Mouse (Mus musculus) brain, embryonic 18.5 days (tissue): Measurements from ENCODE around the gene Cisd1.

Experiments
- DNase-seq: peaks from one replicate; pipeline ENCODE4 v3.0.0-alpha.2; 2012; ENCODE audit warnings: low read depth, low spot score

The Cisd1 gene

DNA sequence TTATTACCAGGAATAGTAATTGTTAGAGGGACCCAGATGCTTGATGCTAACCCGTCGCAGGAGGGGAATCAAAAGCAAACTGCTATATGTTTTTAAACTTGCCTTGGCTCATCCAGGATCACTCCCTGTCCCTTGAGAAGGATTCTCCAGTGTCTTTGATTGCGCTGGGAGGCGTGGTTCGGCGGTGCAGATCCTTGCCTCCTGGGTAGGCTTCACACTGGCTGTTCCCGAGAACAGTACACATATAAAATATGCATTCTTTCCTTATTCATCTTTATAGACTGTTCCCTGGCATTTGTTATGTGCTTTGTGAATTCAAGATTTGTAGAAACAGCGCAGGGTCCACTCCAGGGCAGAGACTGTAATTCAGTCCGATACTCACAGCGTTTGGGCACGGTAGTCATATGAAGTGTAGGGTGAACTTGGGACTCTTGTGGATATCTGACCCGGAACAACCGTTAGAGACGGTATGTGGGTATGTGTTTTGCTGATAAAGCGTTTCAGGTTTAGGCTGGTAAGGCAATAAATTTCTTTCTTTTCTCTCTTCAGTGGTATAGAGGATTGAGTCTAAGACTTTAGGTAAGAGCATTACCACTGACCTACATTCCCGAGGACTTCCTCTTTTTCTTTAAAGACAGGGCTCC is 4.0 kb upstream of the Cisd1 start:
- DNase-seq: no peak

DNA sequence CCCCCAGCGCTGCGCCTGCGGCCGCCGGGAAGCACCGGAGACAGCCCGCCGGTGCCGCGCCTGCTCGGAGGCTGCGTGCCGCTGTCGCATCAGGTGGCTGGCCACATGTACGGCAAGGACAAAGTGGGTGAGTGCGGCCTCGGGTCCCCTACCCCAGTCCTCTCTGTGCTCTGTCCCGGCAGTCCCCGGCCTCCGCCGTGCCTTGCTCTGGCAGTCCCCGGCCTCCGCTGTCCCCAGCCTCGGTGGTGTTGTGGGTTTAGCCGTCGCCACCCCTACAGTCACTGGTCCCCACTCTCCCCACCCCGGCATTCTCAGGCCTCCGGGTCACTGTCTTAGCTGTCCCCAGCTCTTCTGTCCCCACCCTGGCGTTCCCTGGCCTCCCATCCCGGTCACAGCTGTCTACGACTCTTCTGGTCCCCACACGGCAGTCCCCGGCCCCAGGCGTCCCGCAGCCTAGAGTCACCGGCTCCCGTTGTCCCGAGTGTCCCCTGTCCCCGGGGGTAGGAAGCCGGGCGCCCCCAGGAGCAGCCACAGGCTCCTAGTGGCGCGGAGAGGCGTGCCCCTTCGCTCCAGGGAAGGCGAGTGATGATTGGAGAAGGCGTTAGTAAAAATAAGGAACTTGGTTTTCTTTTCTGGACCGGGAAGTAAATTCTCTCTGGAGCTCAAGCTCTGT is 3.3 kb upstream of the Cisd1 start:
- no peak for DNase-seq

DNA sequence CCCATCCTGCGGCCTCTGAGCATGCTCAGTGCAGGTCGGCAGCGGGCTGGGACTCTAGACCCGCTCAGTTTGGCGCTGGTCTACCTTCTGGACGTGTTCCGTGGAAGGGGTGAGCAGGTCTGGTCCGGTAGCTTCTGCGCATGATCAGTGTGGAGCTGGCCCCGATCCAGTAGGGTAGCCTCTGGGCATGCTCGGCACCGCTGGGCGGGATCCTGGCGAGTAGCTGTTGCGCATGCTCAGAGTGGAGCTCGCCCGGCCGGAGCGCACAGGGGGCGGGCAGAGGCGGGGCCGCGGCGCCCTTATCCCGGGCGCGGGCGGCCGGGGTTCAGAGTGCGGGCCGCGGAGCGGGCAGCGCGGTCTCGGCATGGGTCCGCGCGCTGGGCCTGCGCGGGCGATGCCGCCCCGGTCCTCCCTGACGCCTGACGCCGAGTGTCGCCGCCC is 2.8 kb upstream of the Cisd1 start, which contains the start of gene Ipmk:
TSS of gene Ipmk (plus strand) at position 255 of the 441 bp plus-strand sequence.
- peak; percentile 88 for DNase-seq

DNA sequence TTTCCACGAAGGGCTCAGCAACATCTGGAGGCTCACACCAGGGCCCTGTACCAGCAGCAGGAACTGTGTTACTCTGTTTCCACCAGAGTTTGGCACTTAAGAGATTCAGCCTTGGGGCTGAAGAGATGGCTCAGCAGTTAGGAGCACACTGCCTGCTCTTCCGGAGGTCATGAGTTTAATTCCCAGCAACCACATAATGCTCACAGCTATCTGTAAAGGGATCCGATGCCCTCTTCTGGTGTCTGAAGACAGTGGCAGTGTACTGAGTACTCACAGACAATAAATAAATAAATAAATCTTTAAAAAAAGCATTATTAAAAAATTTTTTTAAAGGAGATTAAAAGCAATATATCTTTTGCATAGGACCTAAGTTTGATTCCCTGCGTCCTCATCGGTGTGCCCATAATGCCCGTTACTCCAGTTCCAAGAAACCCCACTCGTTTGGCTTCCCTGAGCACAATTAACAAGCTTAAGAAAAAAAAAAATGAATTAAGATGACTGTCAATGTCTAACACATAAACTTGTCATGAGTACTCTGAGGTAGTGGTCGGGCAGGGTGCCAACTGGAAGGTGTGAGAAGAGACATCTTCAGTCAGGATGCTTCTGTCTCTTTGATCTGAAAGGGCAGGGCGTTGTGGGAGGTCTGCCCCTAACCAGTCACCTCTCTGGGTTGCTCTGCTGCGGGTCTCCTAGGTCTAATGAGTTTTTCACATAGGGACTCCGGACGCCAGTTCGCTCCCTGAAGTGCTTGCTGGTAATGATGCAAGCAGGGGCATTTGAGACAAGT is 2.2 kb upstream of the Cisd1 start:
- no peak for DNase-seq

DNA sequence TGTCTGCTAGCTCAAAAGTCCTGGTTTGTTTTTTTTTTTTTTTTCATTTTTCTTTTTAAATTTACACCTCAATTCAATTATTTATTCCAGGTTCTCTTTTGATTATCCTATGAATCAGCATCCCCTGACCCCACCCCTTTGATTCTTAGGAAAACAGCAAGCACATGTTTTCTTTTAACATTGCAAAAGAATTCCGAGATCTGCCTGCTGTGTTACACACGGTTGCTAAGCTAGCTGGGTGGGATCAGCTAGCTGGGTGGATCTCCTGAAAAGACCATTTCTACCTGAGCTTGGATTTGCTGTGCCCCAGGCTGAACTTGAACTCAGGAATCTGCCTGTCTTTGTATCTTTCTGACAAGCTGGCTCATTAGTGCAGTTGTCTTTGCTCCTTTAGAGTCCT is 1.4 kb upstream of the Cisd1 start:
- no peak for DNase-seq

DNA sequence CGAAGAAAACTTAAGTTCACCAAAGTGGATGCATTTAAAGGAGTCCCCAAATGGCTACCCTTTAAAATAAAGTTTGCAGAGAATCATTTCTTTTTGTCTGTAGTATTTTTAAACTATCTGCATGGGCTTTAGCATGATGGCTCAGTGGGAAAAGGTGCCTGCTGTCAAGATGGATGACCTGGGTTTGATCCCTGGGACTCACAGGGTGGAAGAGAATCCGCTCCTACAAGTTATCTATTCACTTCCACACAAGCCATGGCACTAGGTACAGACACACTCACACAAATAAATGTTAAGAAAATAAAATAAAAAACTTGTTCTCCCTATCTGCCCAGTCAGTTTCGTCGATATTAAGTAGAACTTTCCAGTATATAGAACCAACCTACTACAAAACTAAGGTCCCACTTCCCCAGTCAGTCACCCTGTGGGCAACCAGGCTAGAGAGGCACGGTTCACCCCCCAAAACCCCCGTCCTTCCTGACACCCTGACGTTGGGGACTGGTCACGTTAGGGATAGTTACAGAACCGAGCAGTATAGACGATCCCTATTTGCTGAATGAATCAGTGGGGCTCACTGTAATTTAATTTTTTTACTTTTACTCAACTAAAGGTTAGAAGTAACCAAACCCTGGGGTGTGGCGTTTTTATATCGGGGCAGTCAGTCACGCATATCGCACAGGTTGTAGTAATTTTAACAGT is 1.0 kb downstream of the Cisd1 start:
- no peak for DNase-seq

DNA sequence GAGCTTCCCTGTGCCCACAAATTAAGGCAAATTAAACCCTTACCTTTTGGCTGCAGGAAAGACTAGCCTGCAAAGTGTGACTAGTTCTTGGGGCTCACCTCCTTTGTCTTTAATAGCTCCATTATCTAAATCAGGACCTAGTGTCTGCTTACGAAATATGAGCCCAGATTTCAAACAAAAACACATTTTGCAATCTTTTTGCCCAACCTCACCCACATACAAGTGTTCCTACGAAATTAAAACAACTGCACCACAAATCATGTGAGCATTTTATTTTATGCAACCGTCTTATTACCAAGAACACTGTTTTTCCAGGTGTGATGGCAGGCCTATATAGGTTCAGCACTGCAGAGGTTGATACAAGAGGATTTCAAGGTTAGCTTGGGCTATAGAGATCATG is 1.6 kb downstream of the Cisd1 start:
- no peak for DNase-seq

DNA sequence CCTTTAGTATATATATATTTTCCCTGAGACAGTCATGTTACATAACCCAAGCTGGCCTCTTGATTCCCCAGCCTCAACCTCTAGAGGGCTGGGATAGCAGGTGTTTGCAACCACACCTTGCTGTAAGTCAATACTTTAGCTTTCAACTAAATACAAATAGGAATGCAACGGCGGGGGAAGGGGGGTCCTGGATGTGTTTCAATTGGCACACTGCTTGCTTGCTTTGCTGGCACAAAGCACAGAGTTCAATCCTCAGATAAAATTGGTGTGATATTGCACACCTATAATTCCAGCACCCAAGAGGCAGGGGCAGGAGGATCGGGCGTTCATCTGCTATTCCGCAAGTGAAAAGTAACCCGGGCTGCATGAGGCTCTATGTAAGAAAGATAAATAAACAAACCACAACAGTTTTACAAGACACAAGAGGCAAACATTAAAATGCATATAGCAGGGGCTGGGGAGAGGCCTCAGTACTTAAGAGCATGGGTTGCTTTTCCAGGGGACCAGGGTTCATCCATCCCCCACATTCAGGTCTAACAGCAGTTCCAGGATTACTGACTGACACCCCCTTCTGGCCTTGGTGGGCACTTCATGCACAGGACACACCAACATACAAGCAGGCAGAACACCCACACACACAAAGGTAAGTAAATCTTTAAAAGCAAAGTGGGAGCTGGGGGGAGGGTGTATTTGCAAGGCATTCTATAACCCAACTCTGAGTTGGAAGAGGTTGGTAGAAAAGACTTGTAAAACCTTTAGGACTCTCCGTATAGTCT is 2.5 kb downstream of the Cisd1 start:
- DNase-seq: no peak

DNA sequence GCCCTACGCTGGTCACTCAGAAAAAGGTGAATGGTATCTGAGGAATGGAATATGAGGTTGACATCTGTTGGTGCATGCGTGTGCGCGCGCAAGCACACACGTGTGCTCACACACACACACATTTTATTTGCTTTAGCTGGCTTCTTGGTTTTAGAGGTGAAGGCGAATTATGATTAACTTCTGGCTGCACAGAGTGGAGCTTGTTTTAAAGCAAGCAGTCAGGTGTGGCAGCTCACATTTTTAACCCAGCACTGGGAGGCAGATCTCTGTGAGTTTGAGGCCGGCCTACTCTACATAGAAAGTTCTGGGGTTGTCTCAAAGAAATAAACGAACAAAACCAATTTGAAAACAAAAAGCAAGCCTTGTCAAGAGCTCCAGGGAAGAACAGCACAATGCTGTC is 3.5 kb downstream of the Cisd1 start:
- DNase-seq: no peak

DNA sequence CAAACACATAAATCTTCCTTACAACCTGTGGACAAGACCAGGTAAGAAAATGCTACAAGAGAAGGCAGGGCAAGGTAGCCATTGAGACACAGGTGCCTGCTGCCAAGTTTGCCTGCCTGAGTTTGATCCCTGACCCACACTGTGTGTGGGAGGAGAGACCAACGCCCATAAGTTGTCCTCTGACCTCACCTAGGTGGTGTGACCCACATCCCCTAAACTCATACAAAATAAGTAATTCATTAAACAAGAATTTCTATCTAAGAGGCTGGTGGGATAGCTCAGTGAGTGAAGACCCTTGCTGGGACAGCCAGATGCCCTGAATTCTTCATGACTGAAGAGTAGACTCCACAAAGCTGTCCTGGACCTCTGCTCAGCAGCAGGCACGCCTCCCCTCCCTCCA is 4.6 kb downstream of the Cisd1 start:
- no peak for DNase-seq

DNA sequence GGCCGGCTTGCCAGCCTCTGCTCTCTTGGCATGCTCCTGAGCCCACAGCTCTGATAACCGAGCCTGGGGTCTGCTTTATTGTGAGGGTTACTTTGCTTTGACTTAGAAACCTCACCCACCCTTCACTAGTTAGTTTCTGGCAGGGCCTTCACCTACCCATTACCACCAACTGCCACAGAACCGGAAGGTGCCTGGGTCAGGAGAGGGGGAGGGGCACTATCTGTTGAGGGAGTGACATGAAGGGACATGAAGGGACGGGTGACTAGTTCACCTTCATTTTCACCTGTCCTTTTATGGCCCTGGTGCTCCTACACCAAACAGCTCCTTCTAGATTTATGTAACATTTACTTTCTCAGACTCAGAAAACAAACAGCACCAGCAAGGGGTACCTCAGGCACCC is 5.3 kb downstream of the Cisd1 start:
- DNase-seq: no peak

DNA sequence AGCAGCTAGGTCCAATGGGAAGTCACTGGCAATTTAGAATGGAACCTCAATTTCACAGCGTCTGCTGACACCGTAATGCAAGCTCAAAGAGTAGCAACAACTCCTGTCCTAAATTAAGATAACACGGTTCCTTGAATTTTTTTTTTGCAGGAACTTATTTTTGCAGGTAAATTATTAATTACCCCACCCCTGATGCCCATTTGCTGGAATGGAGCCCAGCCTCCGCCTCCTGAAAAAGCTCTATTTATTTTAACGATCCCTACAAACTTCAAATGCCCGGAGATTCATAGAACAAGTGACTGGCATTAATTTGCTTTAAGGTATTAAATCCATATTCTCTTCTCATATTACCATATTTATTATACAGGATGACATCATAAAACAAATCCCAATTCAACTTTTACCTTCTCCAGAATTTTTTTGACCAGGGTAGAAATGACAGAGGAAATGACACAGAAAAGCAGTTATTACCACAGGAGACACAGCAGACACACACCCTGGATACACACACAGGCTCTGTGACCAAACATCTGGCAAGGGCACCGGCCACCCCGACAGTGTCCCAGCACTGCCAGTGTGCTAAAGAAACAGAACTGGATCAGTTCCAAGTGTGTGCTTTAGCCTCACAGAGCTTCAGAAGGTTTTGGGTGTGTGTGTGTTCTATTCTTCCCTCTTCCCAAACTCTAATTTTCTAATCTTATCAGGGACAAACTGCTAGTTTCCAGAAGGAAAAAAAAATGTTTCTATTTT is 6.4 kb downstream of the Cisd1 start:
- no peak for DNase-seq

DNA sequence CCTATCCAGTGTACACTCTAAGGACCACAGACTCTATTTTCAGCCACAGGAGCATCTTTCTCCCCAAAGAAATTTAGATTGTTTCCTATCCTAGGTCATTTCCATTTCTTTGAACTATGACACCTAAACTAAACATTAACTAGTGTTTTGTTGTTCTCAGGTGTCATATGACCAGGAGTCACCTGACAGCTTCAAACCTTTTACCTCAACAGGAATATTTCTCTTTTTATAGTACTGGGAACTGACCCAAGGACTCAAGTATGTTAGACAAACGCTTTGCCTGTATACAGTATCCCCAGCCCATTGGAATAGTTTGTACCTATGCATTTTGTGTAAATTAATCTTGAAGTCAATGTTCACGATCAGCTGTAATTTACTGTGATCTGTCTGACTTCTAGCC is 7.0 kb downstream of the Cisd1 start:
- DNase-seq: no peak

DNA sequence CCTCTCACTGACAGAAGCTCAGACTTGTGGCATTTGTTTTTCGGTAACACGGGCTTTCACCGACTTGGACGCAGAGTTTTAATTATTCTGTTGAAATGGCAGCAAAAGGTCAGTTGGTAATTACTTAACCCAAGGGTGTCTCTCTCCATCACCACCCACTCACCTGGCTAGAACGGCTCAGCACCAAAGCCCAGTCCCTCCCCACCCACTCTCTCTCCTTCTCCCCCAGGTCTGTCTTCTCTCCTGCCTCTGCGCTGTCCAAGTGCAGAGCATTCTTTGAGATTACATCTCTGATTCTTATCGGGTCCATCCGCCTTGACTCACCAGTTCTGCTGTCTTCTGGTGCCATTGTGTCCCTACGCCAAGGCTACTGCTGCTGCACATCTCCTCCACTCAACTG is 11.9 kb downstream of the Cisd1 start:
- DNase-seq: no peak

DNA sequence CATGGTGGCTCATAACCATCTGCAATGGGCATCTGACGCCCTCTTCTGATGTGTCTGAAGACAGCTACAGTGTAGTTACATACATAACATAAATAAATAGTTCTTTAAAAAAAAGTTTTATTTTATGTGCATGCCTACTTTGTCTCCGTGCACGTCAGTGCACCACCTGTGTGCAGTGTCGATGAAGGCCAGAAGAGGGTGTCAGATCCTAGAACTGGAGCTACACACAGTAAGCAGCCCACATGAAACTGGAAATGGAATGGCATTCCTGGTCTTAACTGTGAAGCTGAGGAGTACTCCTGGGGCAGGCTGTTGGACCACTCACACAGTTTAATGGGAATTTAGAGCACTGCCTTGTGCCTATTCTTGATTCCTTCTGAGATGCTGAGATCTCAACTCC is 12.4 kb downstream of the Cisd1 start:
- DNase-seq: no peak

DNA sequence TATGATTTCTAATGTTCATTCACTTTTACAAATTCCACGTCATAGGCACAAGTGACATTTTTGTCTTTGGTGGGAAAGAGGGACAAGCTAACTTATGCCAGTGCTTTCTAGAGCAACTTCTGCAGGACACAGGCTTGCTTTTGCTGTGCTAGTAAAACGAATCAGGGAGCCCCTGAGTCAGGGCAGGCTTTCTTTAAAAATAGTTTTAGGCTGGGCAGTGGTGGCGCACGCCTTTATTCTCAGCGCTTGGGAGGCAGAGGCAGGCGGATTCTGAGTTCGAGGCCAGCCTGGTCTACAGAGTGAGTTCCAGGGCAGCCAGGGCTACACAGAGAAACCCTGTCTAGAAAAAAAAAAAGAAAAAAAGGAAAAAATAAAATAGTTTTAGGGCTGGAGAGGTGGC is 12.8 kb downstream of the Cisd1 start:
- DNase-seq: no peak

DNA sequence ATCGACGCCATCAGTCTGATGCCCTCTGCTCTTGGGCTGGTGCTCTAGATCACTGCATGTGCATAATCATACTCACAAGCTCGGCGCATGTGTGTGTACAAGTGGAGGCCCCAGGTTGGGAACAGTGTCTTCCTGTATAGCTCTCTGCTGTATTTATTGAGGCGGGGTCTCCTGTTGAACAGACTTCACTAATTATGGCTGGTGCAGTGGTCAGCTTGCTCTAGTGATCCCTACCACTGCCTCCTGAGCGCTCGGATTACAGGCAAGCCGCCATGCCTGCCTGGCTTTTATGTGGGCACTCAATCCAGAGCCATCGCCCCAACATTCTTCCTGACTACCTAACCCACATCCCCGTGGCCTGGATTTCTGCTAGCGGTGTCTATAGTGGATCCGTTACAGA is 14.7 kb downstream of the Cisd1 start:
- DNase-seq: no peak

DNA sequence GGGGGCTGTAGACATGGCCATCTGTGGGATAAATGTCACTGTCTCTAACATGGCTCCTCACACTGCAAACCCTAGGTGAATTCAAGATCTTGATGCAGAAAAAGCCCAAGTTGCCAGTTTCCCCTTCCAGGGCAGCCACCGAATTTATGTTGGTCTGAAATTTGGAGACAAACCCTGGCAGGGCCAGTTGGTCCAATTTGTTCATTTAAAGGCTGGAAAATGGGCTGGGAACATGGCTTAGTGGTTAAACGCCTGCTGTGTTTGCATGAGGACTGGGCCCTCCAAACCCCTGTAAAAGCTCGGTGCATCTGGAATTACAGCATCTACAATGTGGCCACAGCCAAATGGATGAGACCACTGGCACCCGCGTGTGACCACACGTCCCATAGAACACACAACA is 15.5 kb downstream of the Cisd1 start:
- no peak for DNase-seq

DNA sequence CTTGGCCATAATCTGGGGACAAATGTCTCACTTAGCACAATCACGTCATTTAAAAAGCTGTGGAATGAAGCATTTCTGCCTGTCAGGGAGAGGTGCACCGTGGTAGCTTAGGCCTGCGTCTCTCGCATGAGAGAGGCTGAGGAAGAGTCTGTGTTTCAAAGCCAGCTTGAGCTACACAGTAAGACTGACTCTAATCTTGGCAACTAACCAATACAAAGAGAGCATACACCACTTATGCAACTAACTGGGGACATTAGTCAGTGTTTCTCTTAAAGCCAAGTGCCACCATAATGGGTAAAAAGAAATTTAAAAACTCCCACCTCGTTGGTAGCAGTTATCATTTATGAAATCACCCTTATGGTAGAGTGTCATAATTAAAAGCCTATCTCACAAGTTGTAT is 15.9 kb downstream of the Cisd1 start:
- DNase-seq: no peak

DNA sequence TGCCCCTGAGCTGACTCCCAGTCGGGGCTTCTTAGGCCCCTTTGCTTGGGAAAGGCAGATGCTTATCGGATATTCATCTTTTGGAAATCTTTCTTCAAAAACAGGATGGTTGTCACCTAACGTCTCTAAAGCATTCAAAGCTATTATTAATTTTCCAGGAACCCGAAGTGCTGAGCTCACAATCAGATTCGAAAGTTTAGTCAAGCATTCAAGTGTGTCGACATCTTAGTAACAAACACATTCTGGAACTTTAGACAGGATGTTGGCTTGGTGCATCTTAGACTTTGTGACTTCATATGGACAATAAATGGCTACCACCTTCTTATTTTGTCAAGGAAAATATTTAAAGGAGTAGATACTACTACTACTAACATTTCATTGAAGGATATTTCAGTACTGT is 16.4 kb downstream of the Cisd1 start:
- no peak for DNase-seq

DNA sequence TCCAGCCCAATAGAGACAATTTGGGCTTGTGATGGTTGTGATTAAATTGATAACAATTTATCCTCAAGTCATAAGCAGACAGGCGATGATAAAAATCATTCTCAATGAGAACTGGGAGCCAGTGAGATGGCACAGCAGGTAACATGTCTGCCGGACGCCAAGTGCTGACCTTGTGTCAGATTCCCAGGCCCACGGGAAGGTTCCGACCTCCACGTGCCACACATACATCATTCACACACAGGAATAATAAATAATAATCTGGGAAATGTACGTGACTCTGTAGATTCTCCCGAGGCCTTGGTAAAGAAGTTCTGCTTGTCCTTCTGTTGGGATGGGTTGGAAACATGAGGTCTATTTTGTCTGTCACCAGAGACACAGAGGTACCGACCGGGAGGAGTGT is 17.4 kb downstream of the Cisd1 start:
- no peak for DNase-seq
